Mouse (Mus musculus): ENCODE results near the gene Arhgdib.
"Not testable (repeated sequence)": the region's sequence is repeated elsewhere in the genome, so short reads cannot be mapped to it uniquely, and the experiment has no call there.

The Arhgdib gene

GRCm38 (mm10) chr6:136887854-136888253 lies 53.8 kb downstream of the Arhgdib start:
- DNase-seq: peak; percentile 62 to 67

- not testable (repeated sequence) for DNase-seq
These were observed 56.9 kb downstream of the Arhgdib start for GRCm38 (mm10) chr6:136884766-136885165.

GRCm38 (mm10) chr6:136883961-136884360 lies 57.7 kb downstream of the Arhgdib start:
- DNase-seq: no peak

- DNase-seq: no peak
These were observed 58.2 kb downstream of the Arhgdib start for GRCm38 (mm10) chr6:136883431-136883915.

- no peak for DNase-seq
These were observed 60.0 kb downstream of the Arhgdib start for GRCm38 (mm10) chr6:136881678-136882077.

- peak; percentile 42 to 59 for DNase-seq
These were observed 66.0 kb downstream of the Arhgdib start, which contains the start of gene Mgp for GRCm38 (mm10) chr6:136875670-136876069. Mgp (minus strand) TSS chr6:136875823.

- DNase-seq: peak in 1 of 2 experiments; percentile 25
These were observed 67.1 kb downstream of the Arhgdib start for GRCm38 (mm10) chr6:136874599-136874998.
